Mouse (Mus musculus): ENCODE data around the gene Tcf23. TPM values are rescaled to one million over a fixed set of nuclear protein-coding genes. Genes with fewer than 3 reads are reported as not detected.

The Tcf23 gene
- polyA plus RNA-seq, 1 experiment from 2014 or later = 0.07 TPM

- under 1% methylated on average over 56 of the region's 56 CpGs for WGBS
- Histone ChIP-seq H3K27ac (replicated peaks in 1 of 2; ENCODE audit: control insufficient read depth in 1 of 2, insufficient read depth in 1 of 2, low read depth in 2 of 2, low read length in 2 of 2) (peak within 1 kb of the TSS; percentile 84 to 86), H3K36me3 (ENCODE audit: control insufficient read depth, insufficient read depth, low read length) (peaks cover 28% of the 10 kb centered on the region), H3K9ac (ENCODE audit: low read length) (peak within 1 kb of the TSS; percentile 94), H3K4me2 (ENCODE audit: low read length) (peak within 1 kb of the TSS; percentile 93), H3K9me3 (ENCODE audit: control insufficient read depth, low read length) (no peaks in the 10 kb centered on the region), H3K4me1 (ENCODE audit: control insufficient read depth in 2 of 2, insufficient read depth in 2 of 2, low read length in 2 of 2) (peaks cover 6 to 18% of the 10 kb centered on the region in 2 experiments), H3K4me3 (ENCODE audit: control insufficient read depth in 1 of 2, insufficient read depth in 1 of 2, low read depth in 1 of 2, low read length in 2 of 2) (peak within 1 kb of the TSS; percentile 84 to 86), H3K27me3 (ENCODE audit: control insufficient read depth, insufficient read depth, low read length) (no peaks in the 10 kb centered on the region)
- peak; percentile 94 for ATAC-seq (ENCODE audit: insufficient number of reproducible peaks, insufficient read depth, low FRiP score, low read depth)
Observed at GRCm38 (mm10) chr5:30959966-30960501, 8.4 kb upstream of the Tcf23 start, which contains the start of gene Preb. Gene Preb, minus strand, starts transcription at chr5:30960361.

- 87% methylated on average over 2 of the region's 2 CpGs for WGBS
- H3K4me2 ChIP-seq (ENCODE audit: low read length) = peak overlapping the region; percentile 93
- H3K9me3 ChIP-seq (ENCODE audit: control insufficient read depth, low read length) = no peaks in the 10 kb centered on the region
- peak overlapping the region in 1 of 2 experiments; percentile 86; a peak in 1 of 4 replicates for H3K4me3 ChIP-seq (ENCODE audit: control insufficient read depth in 1 of 2, insufficient read depth in 1 of 2, low read depth in 1 of 2, low read length in 2 of 2)
- H3K36me3 ChIP-seq (ENCODE audit: control insufficient read depth, insufficient read depth, low read length) = peaks cover 20% of the 10 kb centered on the region
- H3K27ac ChIP-seq (replicated peaks in 1 of 2; ENCODE audit: control insufficient read depth in 1 of 2, insufficient read depth in 1 of 2, low read depth in 2 of 2, low read length in 2 of 2) = 0 out of 4 replicates have a peak overlapping the region, but pooled peaks of 1 of the 2 experiments have one; percentile 30
- no peak for ATAC-seq (ENCODE audit: insufficient number of reproducible peaks, insufficient read depth, low FRiP score, low read depth)
- no peaks in the 10 kb centered on the region for H3K27me3 ChIP-seq (ENCODE audit: control insufficient read depth, insufficient read depth, low read length)
- H3K9ac ChIP-seq (ENCODE audit: low read length) = no peak overlapping the region
- H3K4me1 ChIP-seq (ENCODE audit: control insufficient read depth in 2 of 2, insufficient read depth in 2 of 2, low read length in 2 of 2) = peaks cover 6 to 18% of the 10 kb centered on the region in 2 experiments
Observed at GRCm38 (mm10) chr5:30960814-30961213, 7.6 kb upstream of the Tcf23 start.

GRCm38 (mm10) chr5:30961545-30962505 lies 6.6 kb upstream of the Tcf23 start:
- Histone ChIP-seq H3K4me2 (ENCODE audit: low read length) (no peak overlapping the region), H3K9ac (ENCODE audit: low read length) (no peak overlapping the region), H3K36me3 (ENCODE audit: control insufficient read depth, insufficient read depth, low read length) (peaks cover 16% of the 10 kb centered on the region), H3K27ac (replicated peaks in 1 of 2; ENCODE audit: control insufficient read depth in 1 of 2, insufficient read depth in 1 of 2, low read depth in 2 of 2, low read length in 2 of 2) (no peak overlapping the region), H3K27me3 (ENCODE audit: control insufficient read depth, insufficient read depth, low read length) (no peaks in the 10 kb centered on the region), H3K4me3 (ENCODE audit: control insufficient read depth in 1 of 2, insufficient read depth in 1 of 2, low read depth in 1 of 2, low read length in 2 of 2) (no peak overlapping the region), H3K4me1 (ENCODE audit: control insufficient read depth in 2 of 2, insufficient read depth in 2 of 2, low read length in 2 of 2) (peaks cover 6 to 18% of the 10 kb centered on the region in 2 experiments), H3K9me3 (ENCODE audit: control insufficient read depth, low read length) (no peaks in the 10 kb centered on the region)
- ATAC-seq (ENCODE audit: insufficient number of reproducible peaks, insufficient read depth, low FRiP score, low read depth) = no peak
- WGBS = 47% methylated on average over 10 of the region's 10 CpGs

GRCm38 (mm10) chr5:30963916-30964315 lies 4.5 kb upstream of the Tcf23 start:
- Histone ChIP-seq H3K27ac (replicated peaks in 1 of 2; ENCODE audit: control insufficient read depth in 1 of 2, insufficient read depth in 1 of 2, low read depth in 2 of 2, low read length in 2 of 2) (no peak overlapping the region), H3K4me1 (ENCODE audit: control insufficient read depth in 2 of 2, insufficient read depth in 2 of 2, low read length in 2 of 2) (peaks cover 4 to 7% of the 10 kb centered on the region in 2 experiments), H3K27me3 (ENCODE audit: control insufficient read depth, insufficient read depth, low read length) (no peaks in the 10 kb centered on the region), H3K4me2 (ENCODE audit: low read length) (no peak overlapping the region), H3K9ac (ENCODE audit: low read length) (no peak overlapping the region), H3K4me3 (ENCODE audit: control insufficient read depth in 1 of 2, insufficient read depth in 1 of 2, low read depth in 1 of 2, low read length in 2 of 2) (no peak overlapping the region), H3K36me3 (ENCODE audit: control insufficient read depth, insufficient read depth, low read length) (peaks cover under 1% of the 10 kb centered on the region; the same call in 1 of the 2 replicates), H3K9me3 (ENCODE audit: control insufficient read depth, low read length) (no peaks in the 10 kb centered on the region)
- no peak for ATAC-seq (ENCODE audit: insufficient number of reproducible peaks, insufficient read depth, low FRiP score, low read depth)
- whole genome bisulfite sequencing = 71% methylated on average over 3 of the region's 3 CpGs

- Histone ChIP-seq H3K27me3 (ENCODE audit: control insufficient read depth, insufficient read depth, low read length) (no peaks in the 10 kb centered on the region), H3K9me3 (ENCODE audit: control insufficient read depth, low read length) (no peaks in the 10 kb centered on the region), H3K36me3 (ENCODE audit: control insufficient read depth, insufficient read depth, low read length) (no peaks in the 10 kb centered on the region), H3K9ac (ENCODE audit: low read length) (no peak overlapping the region), H3K4me3 (ENCODE audit: control insufficient read depth in 1 of 2, insufficient read depth in 1 of 2, low read depth in 1 of 2, low read length in 2 of 2) (no peak overlapping the region), H3K27ac (replicated peaks in 1 of 2; ENCODE audit: control insufficient read depth in 1 of 2, insufficient read depth in 1 of 2, low read depth in 2 of 2, low read length in 2 of 2) (no peak overlapping the region), H3K4me2 (ENCODE audit: low read length) (no peak overlapping the region), H3K4me1 (ENCODE audit: control insufficient read depth in 2 of 2, insufficient read depth in 2 of 2, low read length in 2 of 2) (no peaks in the 10 kb centered on the region)
- no peak for ATAC-seq (ENCODE audit: insufficient number of reproducible peaks, insufficient read depth, low FRiP score, low read depth)
- WGBS = 85% methylated on average over 4 of the region's 4 CpGs
Observed at GRCm38 (mm10) chr5:30966189-30966588, 2.3 kb upstream of the Tcf23 start.

GRCm38 (mm10) chr5:30969440-30969839 lies 978 bp downstream of the Tcf23 start:
- Histone ChIP-seq H3K36me3 (ENCODE audit: control insufficient read depth, insufficient read depth, low read length) (no peaks in the 10 kb centered on the region), H3K4me1 (ENCODE audit: control insufficient read depth in 2 of 2, insufficient read depth in 2 of 2, low read length in 2 of 2) (no peaks in the 10 kb centered on the region), H3K4me2 (ENCODE audit: low read length) (no peak overlapping the region), H3K27me3 (ENCODE audit: control insufficient read depth, insufficient read depth, low read length) (no peaks in the 10 kb centered on the region), H3K9ac (ENCODE audit: low read length) (no peak overlapping the region), H3K4me3 (ENCODE audit: control insufficient read depth in 1 of 2, insufficient read depth in 1 of 2, low read depth in 1 of 2, low read length in 2 of 2) (no peak overlapping the region), H3K9me3 (ENCODE audit: control insufficient read depth, low read length) (no peaks in the 10 kb centered on the region), H3K27ac (replicated peaks in 1 of 2; ENCODE audit: control insufficient read depth in 1 of 2, insufficient read depth in 1 of 2, low read depth in 2 of 2, low read length in 2 of 2) (no peak overlapping the region)
- 63% methylated on average over 2 of the region's 2 CpGs for WGBS
- ATAC-seq (ENCODE audit: insufficient number of reproducible peaks, insufficient read depth, low FRiP score, low read depth) = no peak

GRCm38 (mm10) chr5:30974870-30975656 lies 6.6 kb downstream of the Tcf23 start:
- H3K9me3 ChIP-seq (ENCODE audit: control insufficient read depth, low read length) = no peaks in the 10 kb centered on the region
- H3K4me1 ChIP-seq (ENCODE audit: control insufficient read depth in 2 of 2, insufficient read depth in 2 of 2, low read length in 2 of 2) = peaks cover 0 to 6% of the 10 kb centered on the region in 2 experiments; a peak in 1 of 4 replicates
- H3K27me3 ChIP-seq (ENCODE audit: control insufficient read depth, insufficient read depth, low read length) = no peaks in the 10 kb centered on the region
- no peak overlapping the region for H3K9ac ChIP-seq (ENCODE audit: low read length)
- no peak for ATAC-seq (ENCODE audit: insufficient number of reproducible peaks, insufficient read depth, low FRiP score, low read depth)
- no peak overlapping the region for H3K4me2 ChIP-seq (ENCODE audit: low read length)
- no peaks in the 10 kb centered on the region for H3K36me3 ChIP-seq (ENCODE audit: control insufficient read depth, insufficient read depth, low read length)
- WGBS = 53% methylated on average over 9 of the region's 9 CpGs
- no peak overlapping the region for H3K4me3 ChIP-seq (ENCODE audit: control insufficient read depth in 1 of 2, insufficient read depth in 1 of 2, low read depth in 1 of 2, low read length in 2 of 2)
- no peak overlapping the region for H3K27ac ChIP-seq (replicated peaks in 1 of 2; ENCODE audit: control insufficient read depth in 1 of 2, insufficient read depth in 1 of 2, low read depth in 2 of 2, low read length in 2 of 2)

Measured in heart, embryonic 14.5 days (tissue).